Mouse (Mus musculus) heart, postnatal 14 days (tissue): Measurements from ENCODE around the gene Fto. TPM values are rescaled to one million over a fixed set of nuclear protein-coding genes. Genes with fewer than 3 reads are reported as not detected.
A peak's percentile ranks its signal among the peaks of the same experiment; 100 is the strongest.

Experiments
- DNase-seq, 2 experiments: peaks; one replicate each; pipeline ENCODE4 v3.0.0; 2021 to 2022
- intact Hi-C: fragments of 180-260 bp; cut with DNase I; formaldehyde crosslinking; loops from one replicate; pipeline ENCODE4 v1.15.1; 2025
- total RNA-seq, 2 experiments: library from RNA; stranded (reverse); gene quantifications; 2 replicates each; pipeline ENCODE4 v1.2.3; 2021

The Fto gene
- total RNA-seq, 2 experiments from 2014 or later: 68.6 to 70.4 TPM

DNA sequence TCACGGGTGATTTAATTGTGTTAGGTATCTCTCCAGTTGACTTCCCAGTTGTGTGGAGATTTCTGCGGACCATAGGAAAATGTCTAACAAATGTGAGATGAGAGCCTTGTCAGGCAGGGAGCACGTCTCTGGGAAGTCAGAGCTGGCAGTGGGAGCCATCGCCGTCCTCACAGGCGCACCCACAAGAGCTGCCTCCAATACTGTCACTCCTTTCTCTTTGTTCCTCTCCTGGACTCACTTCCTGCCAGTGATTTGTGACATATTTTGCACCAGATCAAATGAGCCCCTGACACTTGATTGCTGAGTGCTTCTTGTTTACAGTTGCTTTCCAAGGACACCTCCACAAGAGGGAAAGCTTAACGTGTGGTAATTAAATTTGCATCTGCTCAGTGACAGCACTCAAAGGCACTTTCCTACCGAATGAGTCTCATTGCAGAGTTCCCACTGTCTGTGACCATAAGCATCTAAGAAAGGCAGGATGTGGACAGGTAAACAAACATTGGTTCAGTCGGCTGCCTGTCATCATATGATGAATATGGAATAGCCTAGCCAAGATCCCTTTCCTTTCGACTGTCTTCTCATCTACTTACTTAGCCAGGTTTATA, 42.1 kb downstream of the Fto start:
- intact Hi-C loops: no loop called here
- DNase-seq: no peak

DNA sequence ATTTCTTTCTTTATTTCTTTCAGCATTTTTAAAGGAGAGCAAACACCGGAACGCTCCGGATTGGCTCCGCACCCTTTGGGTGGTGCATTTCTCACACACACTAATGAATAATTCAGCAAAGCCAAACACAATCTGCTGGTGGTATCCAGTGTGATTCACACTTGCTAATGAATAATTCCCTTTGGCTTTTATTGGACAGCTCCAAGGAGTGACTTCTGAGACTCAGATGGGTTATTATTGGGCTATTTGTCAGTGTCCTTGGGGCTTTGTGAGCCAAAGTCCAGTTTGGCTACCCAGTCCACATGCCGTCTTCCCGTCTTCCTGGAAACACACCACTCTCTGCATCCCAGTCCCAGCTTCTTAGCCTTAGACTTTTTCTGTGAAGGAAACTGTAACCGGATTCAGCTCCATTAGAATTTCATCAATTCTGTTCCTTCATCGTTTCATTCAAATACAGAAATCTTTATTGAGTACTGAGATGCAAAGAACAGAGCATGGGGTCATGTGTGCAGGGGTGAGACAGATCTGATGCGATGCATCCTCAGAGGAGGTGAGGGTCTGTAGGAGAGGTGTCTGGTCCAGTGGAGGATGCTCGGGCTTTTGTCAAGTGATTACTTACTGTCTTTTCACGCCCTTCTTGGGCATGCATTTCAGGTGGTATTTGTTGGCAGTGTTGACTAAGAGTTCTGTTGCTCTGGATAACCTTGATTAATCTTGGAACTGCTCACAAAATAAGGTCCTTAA, 42.8 kb downstream of the Fto start:
- intact Hi-C loops: no loop called here
- DNase-seq: no peak

DNA sequence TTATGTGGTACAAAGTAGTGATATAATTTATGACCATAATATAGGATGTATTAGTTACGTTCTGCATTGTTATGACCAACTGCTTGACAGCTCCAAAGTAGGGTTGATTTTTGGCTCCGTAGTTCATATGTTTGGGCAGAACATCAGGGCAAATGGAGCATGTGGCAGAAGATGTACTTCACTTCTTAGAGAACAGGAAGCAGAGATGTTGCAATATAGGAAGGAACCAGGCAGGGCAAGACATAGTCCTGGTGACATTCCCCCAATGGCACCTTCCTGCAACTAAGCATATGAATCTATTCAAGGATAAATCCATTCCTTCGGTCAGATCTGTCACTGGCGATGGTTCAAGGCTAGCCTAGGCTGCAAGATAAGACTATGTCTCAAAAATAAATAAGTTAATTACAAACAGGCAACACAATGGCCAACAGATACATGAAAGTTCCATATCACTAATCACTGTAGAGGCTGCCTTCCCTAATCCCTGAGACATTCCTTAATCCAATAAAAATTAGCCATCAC, 44.2 kb downstream of the Fto start:
- no peak for DNase-seq
- intact Hi-C loops: no loop called here

DNA sequence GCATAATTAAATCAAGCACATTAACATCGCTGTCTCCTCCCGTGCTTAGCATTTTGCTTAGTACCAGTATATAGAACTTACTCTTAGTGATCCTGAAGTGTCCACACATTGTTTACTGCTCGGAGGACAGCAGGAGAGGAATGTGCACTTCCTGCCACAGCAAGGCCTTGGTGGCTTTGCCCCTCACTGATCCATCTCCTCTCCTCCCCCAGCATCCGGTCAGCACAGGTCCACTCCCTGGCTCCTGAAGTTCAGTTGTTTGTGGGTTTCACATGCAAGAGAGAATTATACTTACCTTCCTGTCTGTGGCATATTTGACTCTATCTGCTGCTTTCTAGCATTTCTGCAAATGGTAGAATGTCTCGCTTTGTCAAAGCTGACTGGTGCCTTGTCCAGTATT, 44.7 kb downstream of the Fto start:
- intact Hi-C loops: no loop called here

DNA sequence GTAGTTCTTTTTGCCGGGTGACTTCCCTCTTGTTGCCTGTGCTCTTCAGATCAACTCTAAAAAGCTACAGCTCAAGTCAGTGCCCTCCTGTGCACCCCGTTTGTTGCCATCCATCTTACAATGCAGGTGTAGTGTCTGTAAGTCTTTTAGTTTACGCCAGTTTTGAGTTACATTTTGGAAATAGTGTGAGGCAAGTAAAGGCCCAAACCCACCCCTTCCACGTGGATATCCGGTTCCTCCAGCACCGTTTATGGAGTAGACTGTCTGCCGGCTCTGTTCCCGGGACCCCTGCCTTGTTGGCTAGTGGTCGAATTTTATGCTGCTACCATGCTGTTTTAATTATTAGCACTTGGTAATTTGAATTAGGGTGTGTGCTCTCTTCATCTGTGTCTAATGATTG, 46.2 kb downstream of the Fto start:
- no peak for DNase-seq
- intact Hi-C loops: no loop called here

More for the DNA sequence above, 44.7 kb downstream of the Fto start:
- DNase-seq: no peak

DNA sequence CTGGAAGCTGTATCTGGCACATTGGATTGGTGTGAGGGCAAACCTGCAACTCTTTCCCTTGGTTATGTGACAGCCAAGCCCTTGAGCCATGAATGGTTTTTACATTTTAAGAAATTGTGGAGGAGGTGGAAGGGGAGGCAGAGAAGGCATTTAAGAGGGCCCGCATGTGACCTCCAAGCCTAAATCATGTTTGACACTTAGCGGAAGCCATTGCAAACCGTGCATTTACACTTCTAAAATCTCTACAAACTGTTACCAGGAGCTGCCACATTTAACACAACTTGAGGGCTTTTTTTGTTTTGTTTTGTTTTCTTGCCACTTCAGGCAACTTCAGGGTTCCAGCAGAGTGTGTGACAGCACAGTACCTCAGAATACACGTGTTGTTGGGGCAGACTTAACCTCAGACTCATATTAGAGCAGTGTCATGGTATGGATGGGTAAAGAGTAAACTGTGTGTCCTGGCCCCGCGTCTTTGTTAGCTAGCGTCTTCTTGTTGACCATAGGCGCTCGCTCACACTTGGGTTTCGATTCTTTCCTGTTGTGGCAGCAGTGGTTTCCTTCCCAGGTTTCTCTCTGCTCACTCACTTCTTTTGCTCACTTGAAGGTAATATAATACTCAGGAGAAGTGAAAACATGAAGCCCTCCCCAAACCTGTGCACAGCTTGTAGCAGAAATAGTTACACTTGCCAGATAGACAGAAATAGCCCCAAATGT, 47.5 kb downstream of the Fto start:
- no peak for DNase-seq
- intact Hi-C loops: no loop called here

DNA sequence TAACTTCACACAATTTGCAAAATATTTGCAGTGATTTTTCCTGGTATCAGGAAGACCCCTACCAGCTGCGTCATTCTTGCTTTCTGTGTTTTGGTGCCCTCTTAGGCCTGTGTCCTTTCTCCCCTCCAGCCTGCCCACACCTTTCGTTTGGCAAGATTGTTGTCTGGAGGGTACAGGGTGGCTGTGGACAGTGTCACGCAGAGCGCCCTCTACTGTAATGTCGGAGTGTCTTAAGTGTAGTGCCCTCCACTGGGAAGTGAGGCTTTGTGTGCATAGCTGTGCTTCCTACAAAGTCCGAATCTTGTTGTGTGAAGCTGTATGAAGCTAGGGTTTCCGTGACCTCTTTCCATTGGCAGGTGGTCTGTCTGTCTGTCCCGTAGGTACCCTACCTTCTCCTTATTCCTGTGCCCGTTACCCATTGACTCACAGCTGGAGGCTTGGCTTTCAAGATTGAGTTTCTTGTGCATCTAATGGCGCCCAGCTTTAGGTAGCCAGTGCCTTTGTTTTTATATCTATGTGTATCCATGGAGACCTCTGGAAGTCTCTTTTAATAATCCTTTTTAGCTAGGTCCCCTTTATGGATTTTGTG, 50.0 kb downstream of the Fto start:
- DNase-seq: no peak
- intact Hi-C loops: no loop called here

DNA sequence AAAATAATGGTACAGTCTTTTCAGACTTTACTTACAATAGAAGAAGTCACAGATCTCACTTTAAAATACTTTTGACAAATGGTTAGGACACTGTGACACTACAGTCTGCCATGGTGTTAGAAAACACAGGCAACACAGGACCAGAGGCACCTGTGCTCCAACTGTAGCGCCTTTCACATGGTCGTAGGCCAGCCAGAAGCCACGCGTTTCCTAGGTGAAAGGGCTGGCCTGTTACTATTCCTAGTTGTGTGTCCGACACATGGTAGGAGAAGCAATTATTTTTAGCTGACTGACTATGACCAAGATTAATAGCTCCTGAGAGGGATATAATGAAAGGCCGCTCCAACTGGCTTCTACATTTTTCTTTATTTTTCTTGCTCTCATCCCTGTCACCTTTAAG, 50.9 kb downstream of the Fto start:
- intact Hi-C loops: no loop called here
- no peak for DNase-seq

DNA sequence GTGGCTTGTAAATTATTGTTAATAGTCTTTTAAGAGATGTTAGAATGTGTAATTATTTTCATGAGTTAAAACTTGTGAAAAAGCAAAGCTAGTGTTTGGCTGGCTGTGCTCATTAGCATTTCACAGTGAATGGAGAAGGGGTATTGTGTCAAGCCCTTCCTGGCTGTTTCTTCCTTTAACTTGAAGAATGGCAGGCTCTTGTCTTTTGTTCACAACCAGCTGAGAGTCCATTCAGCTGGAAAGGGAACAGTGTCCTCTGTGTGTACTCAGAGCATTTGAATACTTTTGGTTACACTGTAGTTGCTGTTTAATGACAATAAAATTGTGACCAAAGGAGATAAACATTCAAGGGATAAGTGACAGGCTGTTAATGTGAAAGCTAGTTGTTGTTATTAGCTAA, 52.5 kb downstream of the Fto start:
- intact Hi-C loops: no loop called here
- DNase-seq: no peak

DNA sequence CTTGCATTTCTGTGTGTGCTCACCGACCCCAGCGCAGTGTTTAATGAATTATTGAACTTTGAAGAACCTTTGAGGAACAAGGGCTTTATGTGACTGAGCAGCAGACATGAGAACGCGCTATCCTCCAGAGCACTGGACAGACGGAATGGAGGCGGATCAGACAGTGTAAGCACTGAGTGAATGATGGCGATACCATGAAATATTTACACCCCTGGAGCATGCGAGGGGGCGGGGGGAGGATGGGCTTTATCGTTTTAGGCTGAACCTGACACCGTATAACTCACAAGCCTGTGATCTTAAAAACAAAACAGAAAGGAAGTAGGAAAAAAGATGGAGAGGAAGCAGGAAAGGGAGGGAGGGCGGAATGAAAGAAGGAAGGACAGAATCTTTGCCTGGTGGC, 57.6 kb downstream of the Fto start:
- intact Hi-C loops: no loop called here
- no peak for DNase-seq

DNA sequence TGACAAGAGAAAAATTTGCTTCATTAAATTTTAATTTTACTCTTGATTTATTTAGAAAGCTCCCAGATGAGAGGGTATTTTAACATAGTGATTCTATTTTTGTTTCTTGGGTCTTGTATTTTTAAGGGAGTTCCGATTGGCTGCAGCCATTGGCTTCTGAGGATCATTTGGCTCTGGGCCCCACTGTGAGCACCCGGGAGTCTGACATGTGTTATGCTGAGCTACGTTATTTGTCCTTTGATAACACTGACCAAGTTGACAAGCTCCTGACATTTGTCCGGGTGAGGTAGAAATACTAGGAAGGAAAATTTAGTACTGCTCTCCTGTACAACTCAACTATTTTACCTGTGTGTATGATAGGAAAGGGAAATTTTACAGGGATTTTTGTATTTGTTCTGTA, 58.7 kb downstream of the Fto start:
- peak; percentile 59 to 62 for DNase-seq

DNA sequence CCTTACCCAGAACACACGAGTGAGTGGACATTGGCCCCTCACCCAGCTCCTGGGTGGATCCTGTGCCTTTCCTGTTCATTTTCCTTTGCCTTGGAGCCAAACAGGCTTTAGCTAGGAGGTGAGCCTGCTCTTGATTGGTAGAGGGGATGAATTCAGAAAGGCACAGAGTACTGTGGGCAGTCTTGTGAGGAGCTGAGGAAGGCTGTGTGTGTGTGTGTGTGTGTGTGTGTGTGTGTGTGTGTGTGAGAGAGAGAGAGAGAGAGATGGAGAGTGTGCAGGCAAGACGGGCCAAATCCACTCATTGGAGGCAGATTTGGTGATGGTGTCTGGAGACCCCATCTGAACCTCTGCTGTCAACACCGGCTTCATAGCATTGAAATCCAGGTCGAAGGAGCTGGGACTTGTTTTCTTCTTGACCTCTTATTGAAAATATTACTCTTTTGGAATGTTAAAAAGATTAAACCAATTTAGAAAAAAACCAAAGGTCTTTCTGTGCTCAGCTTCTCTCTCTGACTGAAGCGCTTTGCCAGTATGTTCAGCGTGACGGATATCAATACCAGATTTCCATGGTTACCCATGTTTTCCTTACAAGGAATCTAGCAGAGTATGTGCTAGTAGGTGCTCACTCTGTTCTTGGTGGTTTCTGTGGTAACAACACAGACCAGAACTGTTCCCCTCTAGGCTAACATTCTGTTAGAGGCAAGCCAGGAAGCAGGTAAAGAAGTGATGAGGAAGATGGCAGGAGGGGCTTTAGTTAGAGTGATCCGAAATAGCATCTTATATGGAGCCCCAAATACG, 59.7 kb downstream of the Fto start:
- intact Hi-C loops: no loop called here
- no peak for DNase-seq

More for the DNA sequence above, 58.7 kb downstream of the Fto start:
- intact Hi-C loops: no loop called here

DNA sequence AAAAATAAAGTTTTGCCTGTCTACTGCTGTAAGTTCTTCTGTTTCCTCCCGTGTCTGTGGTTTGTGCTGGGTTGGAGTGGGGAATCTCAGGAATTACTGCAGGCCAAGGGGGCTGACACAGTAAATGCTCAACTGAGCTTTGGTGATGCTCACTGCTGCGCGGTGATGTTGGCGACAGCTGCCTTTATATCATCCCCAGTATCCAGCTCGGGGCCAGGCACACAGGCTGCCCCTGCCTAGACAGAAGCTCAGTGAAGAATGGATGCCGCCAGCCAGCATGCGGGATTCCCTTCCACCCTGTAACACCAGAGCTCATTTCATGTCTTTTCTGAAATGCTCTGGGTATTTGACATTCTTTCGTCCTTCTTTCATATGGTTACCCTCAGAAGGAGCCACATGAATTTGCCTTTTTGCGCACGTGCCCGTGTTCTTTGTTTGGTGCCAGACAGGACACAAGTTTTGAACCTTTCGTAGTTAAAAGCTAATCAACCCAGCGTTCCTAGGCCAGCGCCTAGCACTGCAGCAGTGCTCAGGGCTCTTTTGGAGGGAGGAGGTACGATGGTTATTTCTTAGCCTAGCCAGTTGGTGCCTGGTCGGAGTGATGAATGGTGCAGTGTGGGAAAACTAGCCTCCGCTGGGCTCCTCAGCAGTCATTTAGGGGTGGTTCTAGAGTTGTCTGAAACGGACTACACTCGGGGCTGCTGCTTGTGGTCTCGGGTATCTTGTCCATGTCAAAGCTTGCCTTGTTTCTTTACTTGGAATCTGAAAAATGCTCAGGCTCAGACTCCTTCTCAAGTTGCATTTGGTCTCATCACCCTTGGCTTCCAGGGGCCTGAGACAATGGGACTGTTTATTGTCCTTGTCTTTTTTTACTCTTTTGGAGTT, 62.0 kb downstream of the Fto start:
- no peak for DNase-seq
- intact Hi-C loops: loop anchor here (5.0 kb wide), 1 partner anchor 982 kb away; the partner anchor contains the start of gene Irx5

DNA sequence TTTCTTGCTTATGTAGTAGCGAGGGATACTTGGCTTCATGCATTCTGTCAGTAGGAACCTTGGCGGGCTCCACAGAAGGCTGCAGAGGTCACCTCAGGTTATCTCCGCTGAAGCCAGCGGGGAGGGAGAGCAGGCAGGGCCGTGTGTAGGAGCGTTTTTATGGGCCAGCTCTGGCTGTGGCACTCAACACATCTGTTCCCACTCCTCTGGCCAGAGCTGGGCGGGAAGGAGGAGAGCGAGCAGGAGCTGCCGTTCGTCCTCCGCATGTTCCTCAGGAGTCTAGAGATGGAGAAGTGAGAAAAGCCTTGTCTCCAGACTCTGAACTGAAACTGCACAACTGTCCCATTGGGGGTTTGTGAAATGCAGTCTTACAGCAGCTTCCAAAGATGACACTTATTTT, 63.5 kb downstream of the Fto start:
- intact Hi-C loops: loop anchor here (5.0 kb wide), 1 partner anchor 981 kb away; the partner anchor contains the start of gene Irx5
- peak; percentile 64 to 70 for DNase-seq

DNA sequence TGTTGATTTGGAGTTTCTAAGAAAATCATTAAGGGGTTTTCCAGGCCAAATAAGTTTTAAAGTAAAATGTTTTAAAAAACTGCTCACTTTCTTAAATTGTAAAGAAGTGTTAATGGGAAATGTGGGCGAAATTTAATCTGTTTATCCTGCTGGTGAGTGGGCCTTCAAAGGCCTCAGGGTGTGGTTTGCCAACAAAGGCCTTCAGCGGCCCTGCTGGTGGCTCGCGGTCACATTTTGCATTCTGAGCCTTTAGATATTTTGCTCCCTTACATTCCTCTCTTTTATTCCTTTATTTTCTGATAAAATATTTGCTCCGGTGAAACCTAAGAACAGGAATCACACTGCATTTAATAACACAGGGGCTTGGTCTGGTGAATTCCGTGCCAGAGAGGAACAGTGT, 64.0 kb downstream of the Fto start:
- intact Hi-C loops: loop anchor here (5.0 kb wide), 1 partner anchor 980 kb away; the partner anchor contains the start of gene Irx5

DNA sequence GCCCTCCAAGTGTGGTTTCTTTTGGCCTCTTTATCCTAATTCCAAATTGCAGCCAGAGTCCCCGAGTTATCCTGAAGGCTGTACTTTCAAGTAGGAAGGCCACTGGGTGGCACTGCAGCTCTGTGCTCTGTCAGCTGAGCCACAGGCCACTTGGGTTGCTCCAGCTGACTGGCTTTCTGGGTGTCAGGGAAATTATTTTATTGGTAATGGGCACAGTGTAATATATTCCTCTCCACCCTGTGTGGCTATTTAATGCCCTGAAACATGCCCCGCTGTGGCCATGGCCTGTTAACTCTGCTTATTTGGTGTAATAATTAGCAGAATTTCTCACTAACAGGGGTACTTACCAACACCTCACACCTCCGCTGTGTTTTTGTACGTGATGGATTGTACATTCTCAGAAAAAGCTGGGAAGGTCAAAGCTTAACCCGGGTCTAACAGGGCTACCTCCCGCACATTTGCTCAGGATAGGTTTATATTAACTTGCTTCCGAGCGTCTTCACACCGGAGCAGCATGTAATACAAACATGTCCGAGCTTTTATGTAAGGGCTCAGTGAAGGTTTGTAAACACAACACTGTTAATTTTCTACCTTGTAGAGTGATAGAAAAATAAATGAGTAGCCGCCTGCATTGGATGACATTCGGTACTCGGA, 65.6 kb downstream of the Fto start:
- peak; percentile 80 to 86 for DNase-seq
- intact Hi-C loops: loop anchor here (2.0 to 5.0 kb wide), 2 partner anchors 418 to 978 kb away; partner anchors contain the start of gene Irx5

More for the DNA sequence above, 64.0 kb downstream of the Fto start:
- no peak for DNase-seq

DNA sequence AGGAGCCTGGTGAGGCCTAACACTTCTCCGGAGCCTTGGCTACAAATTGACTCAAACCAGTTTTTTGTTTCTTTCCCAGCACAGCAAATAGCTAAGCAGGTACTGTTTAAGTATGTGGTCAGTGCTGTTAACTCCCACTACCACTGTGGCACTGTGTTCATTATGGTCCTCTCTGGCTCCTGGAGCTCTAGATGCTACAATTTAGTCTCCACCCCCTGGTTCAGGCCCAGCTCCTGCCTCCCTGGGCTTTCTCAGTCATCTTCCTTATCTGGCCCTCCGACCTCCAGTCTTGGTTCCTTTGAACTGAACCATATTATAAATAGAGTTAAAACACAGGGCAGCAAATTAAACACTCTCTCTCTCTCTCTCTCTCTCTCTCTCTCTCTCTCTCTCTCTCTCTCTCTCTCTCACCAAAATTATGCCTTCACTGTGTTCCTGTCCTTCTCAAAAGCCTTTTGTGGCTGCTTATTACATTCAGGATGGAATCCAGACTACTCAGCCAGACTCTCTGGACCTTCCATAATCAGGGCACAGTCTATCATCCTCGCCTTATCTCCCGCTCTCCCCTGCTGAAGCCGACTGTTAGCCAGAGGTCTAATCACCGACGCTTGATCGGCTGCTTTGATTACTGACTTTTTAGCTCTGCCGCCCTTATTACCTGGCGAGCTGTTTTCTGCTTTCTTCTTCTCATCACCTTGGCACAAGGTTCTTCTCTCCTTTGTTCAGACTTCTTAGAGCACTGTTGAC, 67.6 kb downstream of the Fto start:
- no peak for DNase-seq
- intact Hi-C loops: loop anchor here (5.0 kb wide), 2 partner anchors 106 to 151 kb away; no protein-coding TSS in a partner anchor
